Mouse (Mus musculus): ENCODE measurements around the gene Tmem107. TPM values are rescaled to one million over a fixed set of nuclear protein-coding genes. Genes with fewer than 3 reads are reported as not detected.

Gene Tmem107
- total RNA-seq, 2 experiments from 2014 or later, result 15.7 to 26.6 TPM

- no peak for ATAC-seq (ENCODE audit: poor library complexity, severe bottlenecking)
Measured at GRCm38 (mm10) chr11:69103531-69104435, 33.2 kb downstream of the Tmem107 start.

- ATAC-seq (ENCODE audit: poor library complexity, severe bottlenecking), result no peak
Measured at GRCm38 (mm10) chr11:69104487-69104886, 33.9 kb downstream of the Tmem107 start.

GRCm38 (mm10) chr11:69105227-69105626 lies 34.6 kb downstream of the Tmem107 start:
- ATAC-seq (ENCODE audit: poor library complexity, severe bottlenecking), result no peak

GRCm38 (mm10) chr11:69105796-69106195 lies 35.2 kb downstream of the Tmem107 start:
- no peak for ATAC-seq (ENCODE audit: poor library complexity, severe bottlenecking)

DNA sequence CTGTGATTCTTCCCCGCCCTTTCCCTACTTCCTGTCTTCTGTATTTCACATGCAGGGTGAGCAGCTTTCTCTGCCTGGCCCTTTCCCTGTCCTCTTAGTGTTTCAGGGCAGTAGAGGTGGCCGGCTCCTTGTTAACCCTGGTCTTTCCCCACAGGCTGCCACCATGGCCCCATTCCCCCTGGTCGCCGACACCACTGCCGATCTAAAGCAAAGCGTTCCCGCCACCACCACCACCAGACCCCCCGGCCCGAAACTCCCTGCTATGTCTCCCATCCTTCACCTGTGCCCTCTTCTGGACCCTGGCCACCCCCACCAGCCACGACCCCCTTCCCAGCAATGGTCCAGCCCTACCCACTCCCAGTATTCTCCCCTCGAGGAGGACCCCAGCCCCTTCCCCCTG lies 35.7 kb downstream of the Tmem107 start:
- no peak for ATAC-seq (ENCODE audit: poor library complexity, severe bottlenecking)

GRCm38 (mm10) chr11:69106842-69107241 lies 36.2 kb downstream of the Tmem107 start:
- ATAC-seq (ENCODE audit: poor library complexity, severe bottlenecking), result no peak

GRCm38 (mm10) chr11:69107676-69108075 lies 37.1 kb downstream of the Tmem107 start:
- no peak for ATAC-seq (ENCODE audit: poor library complexity, severe bottlenecking)

- no peak for ATAC-seq (ENCODE audit: poor library complexity, severe bottlenecking)
Measured at GRCm38 (mm10) chr11:69108223-69108622, 37.6 kb downstream of the Tmem107 start.

- no peak for ATAC-seq (ENCODE audit: poor library complexity, severe bottlenecking)
Measured at GRCm38 (mm10) chr11:69109032-69109900, 38.7 kb downstream of the Tmem107 start.

- peak; percentile 82 for ATAC-seq (ENCODE audit: poor library complexity, severe bottlenecking)
Measured at GRCm38 (mm10) chr11:69110319-69111046, 39.9 kb downstream of the Tmem107 start.

- no peak for ATAC-seq (ENCODE audit: poor library complexity, severe bottlenecking)
Measured at GRCm38 (mm10) chr11:69111051-69111810, 40.6 kb downstream of the Tmem107 start.

DNA sequence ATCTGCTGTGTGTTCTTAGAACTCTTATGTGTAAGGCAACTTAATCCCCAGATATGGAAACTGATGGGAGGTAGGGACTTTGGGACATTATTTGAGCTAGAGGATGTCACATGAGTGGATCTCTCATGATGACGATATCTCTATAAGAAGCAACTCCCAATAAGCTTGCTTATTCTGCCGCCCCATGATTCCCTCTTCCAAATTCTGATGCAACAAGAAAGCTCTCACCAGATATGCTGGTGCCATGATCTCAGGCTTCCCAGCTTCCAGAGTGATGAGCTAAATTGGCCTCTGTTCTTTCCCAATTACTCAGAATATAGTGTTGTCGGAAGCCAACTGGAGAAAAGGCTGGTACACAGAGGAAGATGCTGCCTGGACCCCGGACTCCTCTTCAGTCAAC lies 41.3 kb downstream of the Tmem107 start:
- ATAC-seq (ENCODE audit: poor library complexity, severe bottlenecking), result no peak

DNA sequence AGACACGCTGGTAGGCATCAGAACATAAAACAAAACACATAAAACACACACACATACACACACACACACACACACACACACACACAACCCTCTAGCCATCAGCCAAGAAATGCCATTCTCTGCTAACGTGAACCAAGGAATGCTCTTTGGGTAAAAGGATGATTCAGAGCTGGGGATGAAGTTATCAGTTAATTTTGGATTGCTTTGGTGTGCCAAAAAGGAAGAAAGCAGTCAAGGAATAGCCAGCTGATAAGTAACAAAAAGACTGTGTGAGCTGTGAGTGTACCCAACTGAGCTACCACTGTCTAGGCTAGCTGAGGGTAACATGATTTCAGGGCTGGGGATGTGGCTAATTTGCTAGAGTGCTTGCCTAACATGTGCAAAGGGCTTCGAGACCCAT lies 43.4 kb downstream of the Tmem107 start:
- ATAC-seq (ENCODE audit: poor library complexity, severe bottlenecking), result no peak

DNA sequence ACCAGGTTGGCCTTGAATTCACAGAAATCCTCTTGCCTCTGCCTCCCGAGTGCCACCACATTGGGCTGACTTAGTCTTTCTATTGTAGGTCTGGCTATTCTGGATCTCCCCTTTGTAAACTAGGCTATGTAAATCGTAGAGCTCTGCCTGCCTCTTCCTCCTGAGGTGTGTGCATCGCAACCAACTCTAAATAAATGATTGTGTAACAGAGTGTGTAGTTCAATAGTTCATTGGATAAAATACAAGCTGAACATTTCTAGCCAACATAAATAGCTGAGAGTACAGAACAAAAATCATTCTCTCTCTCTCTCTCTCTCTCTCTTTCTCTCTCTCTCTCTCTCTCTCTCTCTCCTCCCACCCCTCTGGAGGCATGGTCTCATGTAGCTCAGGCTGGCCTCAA lies 44.0 kb downstream of the Tmem107 start:
- no peak for ATAC-seq (ENCODE audit: poor library complexity, severe bottlenecking)

GRCm38 (mm10) chr11:69116843-69117242 lies 46.2 kb downstream of the Tmem107 start:
- ATAC-seq (ENCODE audit: poor library complexity, severe bottlenecking), result no peak

- ATAC-seq (ENCODE audit: poor library complexity, severe bottlenecking), result peak; percentile 23
Measured at GRCm38 (mm10) chr11:69117737-69118695, 47.4 kb downstream of the Tmem107 start.

- ATAC-seq (ENCODE audit: poor library complexity, severe bottlenecking), result peak; percentile 13; the same call in 1 of the 2 replicates
Measured at GRCm38 (mm10) chr11:69118765-69119164, 48.2 kb downstream of the Tmem107 start.

DNA sequence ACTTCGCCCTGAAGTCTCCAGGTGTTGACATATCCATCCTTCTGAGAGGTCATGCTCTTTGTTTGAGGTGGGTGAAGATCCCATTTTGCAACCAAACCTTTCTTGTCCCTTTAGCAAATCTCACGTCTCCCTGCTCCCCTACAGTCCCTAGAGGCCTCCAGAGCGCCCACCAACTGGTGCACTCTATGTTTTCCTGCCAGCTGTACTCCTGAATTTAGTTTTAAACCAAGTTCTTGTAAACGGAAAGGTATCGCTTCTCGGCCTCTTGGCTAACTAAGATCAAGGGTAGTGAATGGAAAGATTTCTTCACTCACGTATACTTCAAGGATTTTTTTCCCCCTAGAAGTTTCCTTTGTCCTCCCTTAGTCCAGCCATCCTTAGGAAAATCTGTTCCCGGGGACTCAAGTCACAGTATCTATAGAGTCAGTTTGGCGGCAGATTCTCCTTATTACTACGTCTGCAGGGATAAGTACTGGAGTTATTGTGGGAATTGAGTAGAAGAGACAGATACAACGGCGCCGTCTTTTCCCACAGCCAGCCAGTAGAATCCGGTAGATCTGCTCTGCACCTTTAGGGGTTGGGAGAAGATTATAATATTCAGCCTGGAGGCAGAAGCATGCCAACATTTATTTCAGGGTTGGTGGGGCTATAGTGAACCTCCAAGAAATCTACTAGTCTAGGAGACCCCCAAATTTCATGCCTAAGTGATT lies 49.0 kb downstream of the Tmem107 start:
- ATAC-seq (ENCODE audit: poor library complexity, severe bottlenecking), result no peak

All from megakaryocyte, adult 5-6 weeks (primary cell).